Mouse (Mus musculus) midbrain, embryonic 15.5 days (tissue): Measurements from ENCODE around the gene Gstt2. TPM values are rescaled to one million over a fixed set of nuclear protein-coding genes. Genes with fewer than 3 reads are reported as not detected.

Experiments used
- polyA plus RNA-seq: library from polyadenylated mRNA; unstranded; fragments of >200 nt; fragmentation: Nextera tagmentation; extraction: Ambion mirVana; gene quantifications from 2 replicates; pipeline ENCODE4 v1.2.1, GENCODE M21; 2015

The Gstt2 gene
- polyA plus RNA-seq, 1 experiment from 2014 or later = 7.5 TPM

Other genes starting within 250 kb of the Gstt2 start
- gene Ggt5, start 248.1 kb downstream of the Gstt2 start, polyA plus RNA-seq = 2.2 and 3.4 TPM in 2 replicates
- gene Susd2, start 193.4 kb downstream of the Gstt2 start, polyA plus RNA-seq = 3.0 and 4.1 TPM in 2 replicates
- 36.6 and 42.2 TPM in 2 replicates for gene Cabin1, start 73.1 kb downstream of the Gstt2 start, polyA plus RNA-seq
- 64.7 and 65.8 TPM in 2 replicates for gene Ddt, start 64.0 kb downstream of the Gstt2 start, polyA plus RNA-seq
- not detected in 2 replicates for gene Gm20441, start 56.5 kb downstream of the Gstt2 start, polyA plus RNA-seq
- gene Gstt3, start 56.0 kb downstream of the Gstt2 start, polyA plus RNA-seq = 0.61 and 1.6 TPM in 2 replicates
- 14.5 and 16.9 TPM in 2 replicates for gene Gstt1, start 38.8 kb downstream of the Gstt2 start, polyA plus RNA-seq
- gene Gstt4, start 14.9 kb downstream of the Gstt2 start, polyA plus RNA-seq = not detected in 2 replicates
- 1,455 and 1,508 TPM in 2 replicates for gene Mif, start 22.8 kb upstream of the Gstt2 start, polyA plus RNA-seq
- gene Derl3, start 56.0 kb upstream of the Gstt2 start, polyA plus RNA-seq = 2.1 and 2.8 TPM in 2 replicates
- gene Smarcb1, start 84.2 kb upstream of the Gstt2 start, polyA plus RNA-seq = 300 and 303 TPM in 2 replicates
- 82.8 and 88.3 TPM in 2 replicates for gene Chchd10, start 95.7 kb upstream of the Gstt2 start, polyA plus RNA-seq
- 18.2 and 21.6 TPM in 2 replicates for gene Mmp11, start 99.1 kb upstream of the Gstt2 start, polyA plus RNA-seq
- gene Gm867, start 103.2 kb upstream of the Gstt2 start, polyA plus RNA-seq = 1.1 and 1.3 TPM in 2 replicates
- 0.77 TPM in 1 of 2 replicates, not detected in the other for gene Vpreb3, start 105.6 kb upstream of the Gstt2 start, polyA plus RNA-seq
- gene Gm5134, start 117.1 kb upstream of the Gstt2 start, polyA plus RNA-seq = not detected in 2 replicates
- gene Zfp280b, start 195.2 kb upstream of the Gstt2 start, polyA plus RNA-seq = 12.8 TPM in 2 replicates